ENCODE assay signal across 9 mouse cellular contexts in genomic region chr13:101233181-101233842, GRCm38 (mm10).
DNase-seq lines count a peak whose midpoint lies in the region; ATAC-seq lines count a peak whose summit lies in the region.
"Had no signal": no experiment of that assay in that cellular context is flagged by ENCODE, and none has a peak within 500 bp of the region (broad histone marks: within the 10 kb centered on the region; RNA-seq: fewer than 3 reads in every experiment).

No protein-coding gene starts in this region.

- peak overlapping the region; percentile 50 for H3K4me2 ChIP-seq in heart, embryonic 13.5 days
- peak overlapping the region; percentile 32; the same call in 1 of the 2 replicates for H3K4me2 ChIP-seq in midbrain, embryonic 14.5 days (ENCODE audit: low read length)
- H3K4me2 ChIP-seq: liver, embryonic 13.5 days had no signal

- no peaks in the 10 kb centered on the region for H3K36me3 ChIP-seq in heart, embryonic 13.5 days
- no peaks in the 10 kb centered on the region for H3K36me3 ChIP-seq in midbrain, embryonic 14.5 days (ENCODE audit: control insufficient read depth, insufficient read depth, low read length)
- H3K36me3 ChIP-seq: liver, embryonic 13.5 days had no signal

- H3K9me3 ChIP-seq in heart, embryonic 13.5 days = no peaks in the 10 kb centered on the region
- H3K9me3 ChIP-seq in midbrain, embryonic 14.5 days (ENCODE audit: control insufficient read depth, low read length) = no peaks in the 10 kb centered on the region
- H3K9me3 ChIP-seq: liver, embryonic 13.5 days had no signal

- ATAC-seq in heart, embryonic 13.5 days (ENCODE audit: extremely low read depth, insufficient number of reproducible peaks, low FRiP score, low TSS enrichment) = peak; percentile 58
- ATAC-seq in midbrain, embryonic 14.5 days (ENCODE audit: low FRiP score, low TSS enrichment) = peak; percentile 78
- ATAC-seq in granulocyte monocyte progenitor cell, adult 5-6 weeks (replicated peaks; ENCODE audit: poor library complexity, severe bottlenecking) = no peak

- peak overlapping the region; percentile 69 for H3K9ac ChIP-seq in heart, embryonic 13.5 days
- H3K9ac ChIP-seq in midbrain, embryonic 14.5 days (replicated peaks; ENCODE audit: low read length) = no peak overlapping the region
- H3K9ac ChIP-seq: liver, embryonic 13.5 days had no signal

- no peaks in the 10 kb centered on the region for H3K27me3 ChIP-seq in heart, embryonic 13.5 days (replicated peaks)
- no peaks in the 10 kb centered on the region for H3K27me3 ChIP-seq in midbrain, embryonic 14.5 days (ENCODE audit: control insufficient read depth, insufficient read depth, low read length)
- H3K27me3 ChIP-seq: liver, embryonic 13.5 days had no signal

- H3K4me1 ChIP-seq in heart, embryonic 13.5 days = peaks cover 21% of the 10 kb centered on the region
- peaks cover 15% of the 10 kb centered on the region for H3K4me1 ChIP-seq in midbrain, embryonic 14.5 days (ENCODE audit: control insufficient read depth, insufficient read depth, low read length)
- H3K4me1 ChIP-seq: liver, embryonic 13.5 days had no signal

- no peak overlapping the region for H3K4me3 ChIP-seq in heart, embryonic 13.5 days
- no peak overlapping the region for H3K4me3 ChIP-seq in midbrain, embryonic 14.5 days (replicated peaks; ENCODE audit: low read depth, low read length)
- H3K4me3 ChIP-seq: liver, embryonic 13.5 days had no signal

- peak overlapping the region; percentile 79 for H3K27ac ChIP-seq in heart, embryonic 13.5 days (replicated peaks)
- H3K27ac ChIP-seq in midbrain, embryonic 14.5 days (replicated peaks; ENCODE audit: low read depth, low read length) = peak overlapping the region; percentile 23; the same call in 1 of the 2 replicates
- H3K27ac ChIP-seq: liver, embryonic 13.5 days had no signal

- 24% methylated on average over 8 of the region's 8 CpGs for WGBS in heart, embryonic 13.5 days
- WGBS in midbrain, embryonic 14.5 days = 16% methylated on average over 8 of the region's 8 CpGs

- peak; percentile 41 for DNase-seq in testis, postnatal 14 days (ENCODE audit: low spot score)
- DNase-seq in testis, postnatal 10 days (ENCODE audit: low spot score) = no peak
- peak; percentile 76 for DNase-seq in embryo, embryonic 10.5 days (ENCODE audit: low spot score)
- peak; percentile 78 to 88 for DNase-seq in layer of hippocampus, adult 8-10 months (ENCODE audit: low spot score in 2 of 2)
- DNase-seq in midbrain, embryonic 14.5 days = peak; percentile 79
- no peak for DNase-seq in urinary bladder, adult 18-20 months (ENCODE audit: low spot score in 2 of 2)
- DNase-seq: liver, embryonic 13.5 days had no signal

Comparison
In these comparisons a context has a peak if more than half of its experiments do, and no peak if none do; other contexts are left out.
1. DNase-seq: peak in testis, postnatal 14 days (single experiment), embryo, embryonic 10.5 days (single experiment), layer of hippocampus, adult 8-10 months (2 of 2) and midbrain, embryonic 14.5 days (single experiment); none in testis, postnatal 10 days (single experiment) and urinary bladder, adult 18-20 months (0 of 2).